Mouse (Mus musculus) CD4-positive, CD25-positive, alpha-beta regulatory T cell, adult 2 months (primary cell): ENCODE results near the gene Scrn3.
A peak's percentile ranks its signal among the peaks of the same experiment; 100 is the strongest.

Experiments
- DNase-seq: peaks from one replicate; pipeline ENCODE4 v3.0.0-alpha.2; 2012; ENCODE audit warnings: low read depth, low spot score

Gene Scrn3

DNA sequence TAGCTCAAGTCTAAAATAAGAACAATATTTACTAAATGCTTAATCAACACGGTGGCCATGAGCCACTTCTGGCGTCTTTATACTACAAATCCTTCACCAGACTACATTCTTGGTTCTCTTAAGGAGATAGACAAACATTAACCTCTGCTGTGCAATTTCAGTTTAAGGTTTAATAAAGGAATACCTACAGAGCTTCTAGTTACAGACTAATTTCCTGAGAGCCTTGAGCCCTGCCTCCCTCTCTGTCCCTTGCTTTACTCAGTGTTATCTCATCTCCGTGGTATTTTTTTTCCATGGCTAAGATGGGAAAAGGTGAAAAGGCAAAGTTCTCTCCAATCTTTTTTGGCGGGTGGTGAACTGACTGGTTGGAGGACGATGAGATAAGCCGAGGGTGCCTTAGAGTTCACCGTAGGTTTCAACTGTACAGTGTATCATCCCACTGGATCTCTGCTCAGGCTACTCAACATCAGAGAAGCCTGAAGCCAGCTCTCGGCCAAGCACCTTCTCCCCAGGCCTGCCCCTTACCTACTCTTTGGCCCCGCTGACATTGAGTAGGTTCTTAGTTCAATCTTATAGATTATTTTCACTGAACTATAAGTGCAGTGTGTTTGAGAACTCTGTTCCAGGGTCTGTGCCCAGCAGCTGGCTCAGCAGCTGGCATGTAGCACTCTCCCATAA, 68.0 kb downstream of the Scrn3 start:
- DNase-seq = no peak

DNA sequence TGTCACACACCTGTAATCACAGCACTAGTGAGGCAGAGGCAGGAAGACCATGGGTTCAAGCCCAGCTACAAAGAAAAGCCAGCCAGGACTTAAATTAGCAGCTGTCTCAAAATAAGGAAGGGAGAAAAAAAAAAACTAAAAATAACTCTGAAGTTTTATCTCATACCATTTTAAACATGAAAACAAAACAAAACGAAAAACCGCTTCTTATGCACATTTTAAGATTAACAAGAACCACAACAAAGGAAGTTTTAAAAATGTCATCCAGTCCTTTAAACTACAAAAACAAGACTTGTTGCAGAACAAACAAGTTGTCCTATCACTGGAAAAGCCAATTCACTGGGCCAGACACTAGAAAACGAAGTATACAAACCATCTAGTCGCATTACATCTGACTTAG, 72.8 kb downstream of the Scrn3 start:
- DNase-seq = peak; percentile 33

DNA sequence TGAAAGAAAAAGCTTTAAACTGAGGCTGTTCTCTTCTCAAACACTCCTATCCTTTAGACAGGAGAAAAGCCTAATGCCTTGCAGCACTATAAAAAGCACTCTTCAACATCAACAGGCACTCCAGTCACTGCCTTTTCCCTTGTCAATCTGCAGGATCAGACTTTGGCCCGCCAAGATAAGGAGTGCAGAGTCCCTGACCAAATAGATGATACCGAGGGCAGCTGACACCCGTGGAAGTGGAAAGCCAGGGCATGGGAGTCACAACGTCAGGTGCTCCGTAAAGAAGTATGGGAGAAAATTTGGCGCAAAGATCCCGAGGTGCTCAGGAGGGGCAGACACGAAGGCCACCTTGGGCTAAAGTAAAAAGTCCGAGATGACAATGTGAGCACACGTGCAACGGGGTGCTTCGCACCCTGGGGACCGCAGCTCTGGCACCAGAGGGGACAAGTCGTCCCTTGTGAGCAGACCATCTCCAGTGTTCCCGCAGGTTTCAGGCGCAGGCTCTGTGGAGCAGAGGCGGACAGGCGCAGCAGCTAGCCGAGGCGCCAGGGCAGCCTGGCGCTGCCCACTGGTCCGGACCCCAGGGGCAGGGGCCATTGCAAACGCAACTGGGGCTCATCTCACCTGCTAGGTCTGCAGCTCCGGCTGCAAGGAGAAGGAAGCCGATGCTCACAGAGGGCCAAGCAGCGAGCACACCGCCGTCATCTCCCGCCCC, 73.4 kb downstream of the Scrn3 start:
- DNase-seq = no peak

DNA sequence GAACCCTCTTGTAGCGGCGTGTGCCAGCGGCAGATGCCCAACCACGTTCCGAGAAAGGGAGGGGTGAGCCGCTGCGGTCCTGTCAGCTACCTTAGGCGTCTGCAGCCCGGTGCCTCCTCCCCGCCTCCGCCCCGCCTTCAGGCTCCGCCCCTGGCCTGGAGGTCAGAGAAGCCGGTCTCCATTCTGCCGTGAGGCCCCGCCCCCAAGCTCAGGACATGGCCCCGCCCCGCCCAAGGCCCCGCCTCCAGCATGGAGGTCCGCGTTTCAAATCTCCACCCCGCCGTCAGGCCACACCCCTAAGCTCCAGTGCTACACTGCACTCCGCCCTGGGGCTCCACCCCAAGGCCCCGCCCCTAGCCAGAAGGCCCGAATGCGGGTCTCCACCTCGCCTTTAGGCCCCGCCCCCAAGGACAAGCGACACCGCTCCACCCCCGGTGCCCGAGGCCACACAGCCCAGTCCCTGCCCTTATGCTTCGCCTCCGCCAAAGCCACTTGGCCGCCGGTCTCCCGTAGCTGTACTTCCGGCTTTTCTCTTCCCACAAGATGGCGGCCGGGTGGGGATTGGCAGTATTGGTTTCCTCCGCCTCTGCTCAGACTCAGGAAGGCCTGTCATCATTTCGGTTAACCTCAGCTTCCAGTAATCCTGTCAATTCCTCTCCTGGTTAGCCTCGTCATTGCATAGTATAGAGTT, 74.1 kb downstream of the Scrn3 start, which contains the start of gene Gpr155:
Gene Gpr155, minus strand, starts transcription at position 217 of the 691 bp plus-strand sequence.
- DNase-seq = peak; percentile 99
